Mouse (Mus musculus) urinary bladder, postnatal 4 days (tissue): Measurements from ENCODE around the gene Lgr6.
A peak's percentile ranks its signal among the peaks of the same experiment; 100 is the strongest.

Experiments used
- DNase-seq, 2 experiments: peaks; one replicate each; pipeline ENCODE4 v3.0.0; 2021 to 2022; ENCODE audit warnings: low spot score in 2 of 2

Lgr6 gene

GRCm38 (mm10) chr1:134955637-134956176 is 149.4 kb downstream of the Lgr6 start, which contains the start of gene Ppp1r12b:
Ppp1r12b (minus strand) TSS chr1:134955942.
- peak; percentile 93 for DNase-seq

DNA sequence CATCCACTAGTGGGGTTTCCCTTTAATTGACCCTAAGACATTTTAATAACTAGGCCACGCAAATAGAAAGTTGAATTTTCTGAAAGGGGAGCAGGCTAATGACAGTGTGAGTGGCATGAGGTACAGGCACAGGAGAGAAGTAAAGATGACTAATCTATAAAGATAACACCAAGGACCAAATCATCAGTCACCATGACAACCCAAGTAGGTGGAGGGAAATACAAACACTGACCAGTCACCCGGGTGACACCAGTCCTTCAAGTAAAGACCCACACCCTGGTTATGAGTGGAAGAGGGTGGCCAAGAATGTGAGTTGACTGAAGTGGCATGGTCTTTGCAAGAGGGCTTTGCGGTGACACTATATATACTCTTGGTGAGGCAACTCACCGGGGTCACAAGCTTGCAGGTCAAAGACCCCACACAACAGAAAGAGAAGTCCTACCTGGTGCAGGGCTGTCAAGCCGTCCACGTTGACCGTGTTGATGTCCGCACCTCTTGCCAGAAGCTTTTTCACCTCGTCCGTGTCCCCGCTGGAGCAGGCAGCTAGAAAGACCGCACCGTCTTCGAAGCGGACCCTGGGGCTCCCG is 149.9 kb downstream of the Lgr6 start:
- no peak for DNase-seq

GRCm38 (mm10) chr1:134949946-134950345 is 155.1 kb downstream of the Lgr6 start:
- no peak for DNase-seq

DNA sequence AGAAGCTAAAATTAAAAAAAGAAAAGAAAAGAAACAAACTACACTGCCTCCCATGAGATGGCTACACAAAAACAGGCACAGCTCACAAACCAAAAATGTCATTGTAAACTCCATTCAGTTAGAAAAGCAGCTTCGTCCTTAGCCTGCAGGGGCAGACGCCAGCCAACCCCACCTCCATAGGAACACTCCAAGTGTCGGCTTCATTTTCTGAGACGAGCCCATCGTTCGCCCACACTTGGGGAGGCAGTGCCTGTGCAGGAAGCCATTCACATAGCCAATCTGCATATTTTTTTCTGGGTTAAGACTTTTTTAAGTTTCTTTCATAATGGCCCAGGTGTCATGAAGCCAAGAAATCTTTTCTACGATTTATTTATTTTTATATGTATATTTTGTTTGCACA is 157.5 kb downstream of the Lgr6 start:
- DNase-seq = no peak

GRCm38 (mm10) chr1:134942898-134943297 is 162.2 kb downstream of the Lgr6 start:
- no peak for DNase-seq

DNA sequence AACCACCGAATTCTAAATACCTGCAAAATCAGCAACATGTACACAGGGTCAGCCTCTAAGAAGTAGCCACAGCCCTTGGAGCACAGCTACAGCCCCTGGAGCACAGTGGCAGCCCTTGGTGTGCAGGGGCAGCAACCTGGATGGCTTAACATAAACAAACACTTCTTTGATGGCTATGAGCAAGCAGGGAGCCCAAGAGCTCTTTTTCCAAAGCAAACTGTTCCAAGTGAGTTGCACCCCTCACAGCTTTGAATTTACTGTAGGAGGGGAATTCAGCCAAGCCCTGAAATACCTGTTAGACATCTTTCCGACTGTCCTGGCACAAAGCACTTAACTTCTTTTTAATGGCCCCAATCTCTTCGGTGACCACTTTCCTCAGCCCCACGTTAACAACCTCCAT is 164.2 kb downstream of the Lgr6 start:
- DNase-seq = no peak

GRCm38 (mm10) chr1:134938233-134938632 is 166.8 kb downstream of the Lgr6 start:
- no peak for DNase-seq

GRCm38 (mm10) chr1:134936335-134936734 is 168.7 kb downstream of the Lgr6 start:
- DNase-seq = no peak
